Mouse (Mus musculus): Measurements from ENCODE around the gene Ier2.

GRCm38 (mm10) chr8:84663483-84664327, 1.1 kb upstream of the Ier2 start:
- peak; percentile 67; the same call in 1 of the 2 replicates for TF ChIP-seq POLR2A (IDR thresholded peaks at IDR 0.05; ENCODE audit: borderline replicate concordance, extremely low read depth, insufficient read depth, insufficient read length, poor library complexity, severe bottlenecking)
- TF ChIP-seq CTCF (IDR thresholded peaks at IDR 0.05; ENCODE audit: borderline replicate concordance, extremely low read depth, insufficient read depth, insufficient read length), result no peak
